Mouse (Mus musculus): ENCODE measurements around the gene Gm9964.
"Not testable (repeated sequence)": the region's sequence is repeated elsewhere in the genome, so short reads cannot be mapped to it uniquely, and the experiment has no call there.

Gene Gm9964

GRCm38 (mm10) chr11:79296856-79297491, at the start of gene Gm9964:
TSS of gene Gm9964 (minus strand) at chr11:79296906.
- DNase-seq: no peak

DNA sequence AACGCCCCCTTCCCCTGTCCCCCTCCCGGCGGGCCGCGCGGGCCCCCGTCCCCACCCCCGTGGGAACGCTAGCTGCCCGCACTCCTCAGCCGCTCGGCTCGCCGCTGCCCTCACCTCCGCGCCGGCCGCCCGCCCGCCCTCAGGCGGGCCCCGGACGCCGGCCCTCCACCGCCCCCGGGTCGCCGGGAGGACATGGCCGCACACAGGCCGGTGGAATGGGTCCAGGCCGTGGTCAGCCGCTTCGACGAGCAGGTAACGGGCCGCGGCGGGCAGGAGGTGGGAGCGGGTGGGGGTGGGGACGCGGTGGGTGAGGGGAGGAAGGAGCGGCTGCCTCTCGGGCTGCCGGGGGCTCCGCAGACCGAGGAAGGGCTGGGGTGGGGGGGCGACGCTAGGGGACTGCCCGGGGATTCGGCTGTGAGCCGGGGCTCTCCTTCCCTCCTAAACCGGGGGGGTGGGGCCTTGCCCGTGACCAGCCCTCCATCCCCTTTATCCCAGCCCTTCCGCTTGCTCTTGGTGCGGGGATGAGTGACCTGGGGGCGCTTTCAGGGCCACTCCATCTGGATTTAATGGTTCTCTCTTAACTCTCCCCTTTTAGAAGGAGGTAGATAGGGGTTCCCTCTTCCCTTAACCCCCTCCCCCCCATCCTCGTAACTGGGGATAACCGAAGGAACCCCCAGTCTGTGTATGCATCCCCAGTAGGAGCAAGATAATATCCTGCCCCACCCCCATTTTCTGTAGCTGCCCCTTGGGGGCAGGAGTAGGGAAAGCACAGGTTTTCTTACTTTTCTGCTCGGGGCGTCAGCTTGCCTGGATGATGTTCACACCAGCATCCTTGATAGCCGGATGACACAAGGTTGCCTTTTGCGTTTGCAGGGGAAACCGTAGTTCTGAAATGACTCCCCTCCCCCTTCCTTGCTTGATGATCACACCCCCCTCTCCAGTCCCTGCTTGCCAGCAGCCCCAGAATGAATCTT, 43.4 kb upstream of the Gm9964 start:
- DNase-seq: peak in 1 of 2 experiments; percentile 13

DNA sequence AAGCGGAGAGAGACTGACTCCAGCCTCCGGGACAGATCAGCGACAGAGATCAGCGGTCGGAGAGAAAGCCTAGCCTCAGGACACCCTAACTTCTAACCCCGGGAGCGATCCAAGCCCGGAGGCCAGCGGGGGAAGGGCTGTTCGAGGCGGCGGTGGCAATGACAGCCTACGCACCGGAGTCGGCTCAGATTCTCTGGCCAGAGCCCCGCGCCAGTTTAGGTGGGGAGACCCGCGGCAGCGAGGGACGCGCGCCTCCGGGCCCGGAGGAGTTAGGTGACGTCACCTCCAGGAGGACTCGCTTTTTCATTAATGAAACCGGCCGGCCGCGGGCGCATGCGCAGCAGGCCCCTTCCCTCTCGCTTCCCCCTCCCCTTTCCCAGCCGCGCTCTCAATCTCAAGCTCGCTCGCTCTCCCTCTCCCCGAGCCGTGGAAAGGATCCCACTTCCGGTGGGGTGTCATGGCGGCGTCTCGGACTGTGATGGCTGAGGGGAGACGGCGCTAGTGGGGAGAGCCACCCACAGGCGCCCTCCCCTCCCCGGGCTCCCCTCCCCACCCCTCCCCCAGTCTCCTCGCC, 42.6 kb upstream of the Gm9964 start, which contains the start of gene Nf1:
TSS of gene Nf1 (plus strand) at position 460 of the 574 bp plus-strand sequence.
- DNase-seq: peak; percentile 82 to 88

GRCm38 (mm10) chr11:79338621-79339020, 41.9 kb upstream of the Gm9964 start:
- DNase-seq: no peak

DNA sequence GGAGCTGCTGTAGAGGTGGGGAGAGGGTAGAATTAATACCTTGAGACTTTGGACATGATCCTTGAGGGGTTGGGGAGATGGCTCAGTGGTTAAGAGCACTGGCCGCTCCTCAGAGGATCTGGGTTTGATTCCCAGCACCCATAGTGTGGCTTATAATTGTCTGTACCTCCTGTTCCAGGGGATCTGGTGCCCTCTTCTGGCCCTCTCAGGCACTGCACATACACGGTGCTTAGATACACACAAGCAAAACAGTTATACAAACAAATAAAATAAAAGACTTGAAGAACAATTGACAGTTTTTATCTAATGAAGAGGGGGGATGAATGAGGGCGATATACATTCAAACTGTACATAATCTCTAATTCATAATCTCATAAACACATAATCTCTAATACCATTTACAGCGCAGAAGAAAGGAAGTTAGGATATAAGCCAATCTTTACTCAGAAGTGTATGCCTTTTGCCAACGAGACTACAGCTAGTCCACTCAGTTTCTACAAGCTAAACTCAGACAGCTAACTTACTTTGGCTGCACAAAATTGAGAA, 40.1 kb upstream of the Gm9964 start:
- peak in 1 of 2 experiments; percentile 27 for DNase-seq

DNA sequence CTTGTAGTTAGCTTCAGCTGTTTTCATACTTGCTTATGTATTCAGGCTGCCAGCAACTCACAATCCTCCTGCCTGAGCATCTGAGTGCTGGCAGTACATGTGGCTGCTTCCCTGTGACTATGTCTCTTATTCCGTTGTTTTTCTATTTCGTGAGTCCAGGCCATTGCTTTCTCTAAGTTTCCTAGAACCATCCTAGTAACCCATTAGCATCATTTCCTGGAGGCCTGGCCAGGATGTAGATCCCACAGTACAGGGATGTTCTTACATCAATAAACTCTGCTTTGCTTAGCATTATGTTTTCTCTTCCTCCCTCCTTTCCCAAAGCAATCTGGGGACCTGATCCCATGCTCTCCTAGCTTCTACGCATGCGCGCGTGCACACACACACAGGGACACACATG, 38.4 kb upstream of the Gm9964 start:
- DNase-seq: no peak

- no peak for DNase-seq
These were observed 32.9 kb upstream of the Gm9964 start for GRCm38 (mm10) chr11:79329585-79329984.

- DNase-seq: no peak
These were observed 31.4 kb upstream of the Gm9964 start for GRCm38 (mm10) chr11:79328060-79328459.

GRCm38 (mm10) chr11:79327106-79327505, 30.4 kb upstream of the Gm9964 start:
- DNase-seq: no peak

GRCm38 (mm10) chr11:79325663-79326062, 29.0 kb upstream of the Gm9964 start:
- DNase-seq: no peak

DNA sequence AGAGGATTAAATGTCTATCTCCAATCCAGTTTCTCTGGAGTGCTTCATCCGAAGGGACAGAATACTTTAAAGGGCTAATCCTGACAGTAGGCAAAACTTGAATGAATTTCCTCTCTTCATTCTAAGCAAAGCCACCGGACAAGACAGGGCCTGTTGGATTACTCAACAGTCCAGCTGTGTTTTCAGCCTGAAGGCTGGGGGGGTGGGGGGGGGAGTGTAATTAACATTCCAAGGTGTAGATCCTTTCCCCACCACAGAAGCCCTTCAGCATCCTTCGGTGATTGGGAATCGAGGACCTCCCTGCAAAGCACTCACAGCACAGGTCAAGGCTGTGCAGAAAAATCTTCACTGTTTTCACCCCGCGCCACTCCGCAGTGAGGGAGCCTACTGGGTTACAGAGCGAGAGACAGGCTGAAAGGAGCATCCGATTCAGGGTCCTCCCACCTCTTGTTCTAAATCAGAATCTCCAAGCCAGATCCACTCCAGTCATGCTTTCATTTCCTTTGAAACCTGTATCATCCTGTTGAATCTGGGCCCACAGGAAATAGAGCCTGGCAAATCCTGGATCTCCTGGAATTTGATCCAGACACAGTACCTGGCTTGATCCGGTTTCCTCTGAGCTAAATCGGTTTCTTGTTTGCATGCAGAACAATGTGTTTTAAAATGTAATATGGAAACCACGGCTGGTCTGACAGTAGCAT, 27.4 kb upstream of the Gm9964 start:
- DNase-seq: no peak

GRCm38 (mm10) chr11:79319807-79320206, 23.1 kb upstream of the Gm9964 start:
- no peak for DNase-seq

- DNase-seq: no peak
These were observed 20.2 kb upstream of the Gm9964 start for GRCm38 (mm10) chr11:79316807-79317345.

- no peak for DNase-seq
These were observed 13.8 kb upstream of the Gm9964 start for GRCm38 (mm10) chr11:79310467-79310866.

DNA sequence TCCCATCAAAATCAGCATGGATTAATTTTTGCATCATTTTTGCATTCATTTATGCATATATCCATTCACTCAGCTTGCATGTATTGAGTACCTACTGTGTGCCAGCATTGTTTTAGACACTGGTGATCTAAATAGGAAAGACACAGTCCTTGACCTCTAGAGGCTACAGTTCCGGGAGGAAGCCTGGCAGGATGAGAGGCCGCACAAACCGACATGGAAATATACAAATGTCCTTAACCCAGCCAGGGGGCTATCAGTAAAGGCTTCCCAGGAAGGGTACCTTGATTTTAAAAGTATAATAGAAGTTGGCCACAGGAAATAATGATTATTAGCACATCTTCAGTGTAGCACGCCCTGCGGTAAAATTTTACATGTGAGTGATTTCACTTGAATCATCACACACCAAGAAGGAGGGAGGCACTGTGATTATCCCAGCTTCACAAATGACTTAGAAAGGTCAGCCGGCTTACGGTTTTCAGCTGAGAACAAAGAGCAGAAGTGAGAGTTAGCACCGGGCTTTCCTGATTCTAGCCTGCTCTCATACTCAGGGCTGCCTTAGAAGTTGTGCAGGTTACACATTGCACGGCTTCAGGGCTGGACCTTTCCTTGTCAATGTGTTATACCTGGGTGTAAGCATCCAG, 11.0 kb upstream of the Gm9964 start:
- DNase-seq: no peak

DNA sequence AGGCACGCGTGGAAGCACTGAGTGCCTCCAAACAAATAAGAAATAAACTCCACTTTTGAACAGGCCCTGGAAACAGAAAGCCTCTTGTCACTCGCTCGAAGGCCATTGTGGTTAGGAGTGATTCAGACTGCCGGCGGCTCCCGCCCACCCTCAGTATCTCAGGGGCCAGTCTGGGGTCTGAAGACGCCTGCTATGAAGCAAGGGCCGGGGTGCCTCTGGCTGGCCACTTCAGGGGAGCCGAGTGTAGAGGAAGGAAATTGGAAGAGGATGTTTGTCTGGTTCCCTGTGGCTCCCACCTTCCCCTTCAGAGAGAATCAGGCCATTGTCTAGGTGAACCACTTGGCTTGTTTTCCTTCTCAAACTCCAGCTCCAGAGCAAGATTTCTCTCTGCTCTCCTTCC, 10.3 kb upstream of the Gm9964 start:
- no peak for DNase-seq

DNA sequence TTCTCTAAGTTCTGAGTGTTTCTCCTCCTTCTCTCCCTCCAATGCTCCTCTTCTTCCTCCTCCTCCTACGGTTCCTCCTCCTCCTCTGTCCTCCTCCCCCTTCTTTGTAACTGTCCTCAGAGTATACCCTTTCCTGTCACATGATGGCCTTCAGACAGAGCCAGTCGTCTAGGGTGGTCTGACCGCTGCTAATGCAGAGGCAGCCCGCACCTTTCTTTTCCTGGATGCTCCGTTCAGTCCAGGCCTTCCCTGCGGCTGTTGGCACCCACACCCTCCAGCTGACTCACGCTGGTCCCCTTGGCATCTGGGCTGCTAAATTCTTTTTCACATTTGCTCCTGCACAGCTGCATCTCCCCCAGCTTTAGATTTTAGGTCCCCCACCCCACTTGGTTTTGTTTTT, 9.8 kb upstream of the Gm9964 start:
- no peak for DNase-seq

DNA sequence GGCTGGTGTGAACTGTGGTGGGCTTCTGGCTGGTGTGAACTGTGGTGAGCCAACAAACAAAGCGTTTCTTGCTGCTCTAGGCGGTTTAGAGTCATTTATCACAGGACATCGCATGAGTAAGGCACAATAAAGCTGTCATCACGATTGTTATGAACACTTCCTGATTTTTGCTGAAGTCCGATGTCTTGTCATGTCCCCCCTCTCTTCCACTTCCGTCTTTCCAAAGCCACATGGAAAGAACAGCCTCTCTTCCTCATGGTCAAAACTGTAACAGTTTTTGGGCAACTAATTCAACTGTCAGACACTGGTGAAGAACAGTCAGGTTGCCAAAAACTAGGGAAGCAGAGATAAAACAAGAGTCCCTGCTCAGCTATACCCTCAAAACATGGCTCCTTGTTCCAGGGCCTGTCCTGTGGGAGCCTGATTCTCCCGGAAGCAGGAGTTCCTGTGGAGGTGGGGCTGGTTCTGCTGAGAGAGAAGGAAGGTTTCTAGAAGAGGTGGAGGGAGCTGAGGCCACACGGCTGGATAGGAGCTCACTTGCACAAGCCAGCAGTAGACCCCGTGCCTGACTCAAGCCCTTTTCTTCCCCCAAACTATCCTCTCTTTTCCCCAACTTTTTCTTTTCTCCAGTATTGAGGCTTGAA, 9.1 kb upstream of the Gm9964 start:
- DNase-seq: no peak

- DNase-seq: not testable (repeated sequence)
These were observed 7.5 kb upstream of the Gm9964 start for GRCm38 (mm10) chr11:79304245-79304644.

DNA sequence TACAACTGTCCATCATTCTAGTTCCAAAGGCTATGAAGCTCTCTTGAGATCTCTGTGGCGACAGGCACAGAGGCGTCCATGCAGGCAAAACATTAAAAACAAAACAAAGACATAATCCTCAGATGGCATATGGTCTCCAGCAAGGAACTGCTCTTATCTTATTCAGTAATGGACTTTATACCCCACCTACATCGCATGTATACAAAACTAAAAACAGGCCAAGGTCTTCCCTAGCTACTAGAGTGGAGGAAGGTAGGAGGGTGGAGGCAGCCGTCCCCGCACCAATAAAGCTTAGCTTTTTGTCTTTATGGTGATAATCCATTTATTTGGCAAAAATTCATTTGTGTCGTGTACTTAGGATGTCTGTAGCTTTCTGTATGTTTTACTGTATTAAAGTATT, 6.4 kb upstream of the Gm9964 start:
- DNase-seq: no peak

- DNase-seq: no peak
These were observed 3.2 kb upstream of the Gm9964 start for GRCm38 (mm10) chr11:79299719-79300431.

Data from spleen, adult 18-20 months (tissue).